Mouse (Mus musculus) granulocyte monocyte progenitor cell, adult 5-6 weeks (primary cell): ENCODE measurements around the gene Large2. TPM values are rescaled to one million over a fixed set of nuclear protein-coding genes. Genes with fewer than 3 reads are reported as not detected.
"Not testable (repeated sequence)": the region's sequence is repeated elsewhere in the genome, so short reads cannot be mapped to it uniquely, and the experiment has no call there.

ENCODE experiments used
- ATAC-seq: replicated peaks from 2 replicates; pipeline ENCODE4 v1.8.0; 2016; ENCODE audit warnings: mild to moderate bottlenecking, moderate TSS enrichment, inconsistent platforms; ENCODE audit not compliant: poor library complexity, severe bottlenecking
- total RNA-seq, 2 experiments: library from RNA; stranded (forward) in 1 of 2; stranded (reverse) in 1 of 2; fragments of 200-712, 200-1000 nt in 1 of 2; fragments of >200 nt in 1 of 2; fragmentation: Nextera tagmentation in 1 of 2; gene quantifications; 2 replicates each; pipeline ENCODE4 v1.2.3; 2014 to 2017

The Large2 gene
- 0.75 and 2.5 TPM in 2 replicates for total RNA-seq (2014; fragmentation: Nextera tagmentation)
- total RNA-seq (2017) = 0.13 TPM in 1 of 2 replicates, not detected in the other

DNA sequence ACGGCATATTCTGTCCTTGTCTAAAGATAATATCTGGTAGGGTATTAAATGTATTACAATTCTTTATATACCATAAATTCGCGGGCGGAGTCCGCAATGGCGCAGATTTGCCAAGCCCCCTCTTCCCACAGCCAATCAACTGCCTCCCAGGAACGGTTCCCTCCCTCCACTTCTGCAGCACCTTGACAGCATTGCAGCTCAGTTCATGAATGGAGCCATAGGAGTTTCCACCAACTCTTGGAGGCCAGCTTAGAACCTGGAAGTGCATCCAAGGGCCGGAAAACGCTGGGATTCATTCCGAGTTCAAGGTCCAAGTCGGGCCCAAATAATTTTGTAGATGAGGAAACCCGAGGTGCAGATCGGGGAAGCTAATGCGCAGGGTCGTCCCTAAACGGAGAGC lies at the start of gene Large2, which contains the start of gene Pex16:
Large2 (minus strand) TSS at position 356 of the 400 bp plus-strand sequence.
Pex16 (plus strand) TSS at position 163 of the 400 bp plus-strand sequence.
- ATAC-seq = peak; percentile 42

DNA sequence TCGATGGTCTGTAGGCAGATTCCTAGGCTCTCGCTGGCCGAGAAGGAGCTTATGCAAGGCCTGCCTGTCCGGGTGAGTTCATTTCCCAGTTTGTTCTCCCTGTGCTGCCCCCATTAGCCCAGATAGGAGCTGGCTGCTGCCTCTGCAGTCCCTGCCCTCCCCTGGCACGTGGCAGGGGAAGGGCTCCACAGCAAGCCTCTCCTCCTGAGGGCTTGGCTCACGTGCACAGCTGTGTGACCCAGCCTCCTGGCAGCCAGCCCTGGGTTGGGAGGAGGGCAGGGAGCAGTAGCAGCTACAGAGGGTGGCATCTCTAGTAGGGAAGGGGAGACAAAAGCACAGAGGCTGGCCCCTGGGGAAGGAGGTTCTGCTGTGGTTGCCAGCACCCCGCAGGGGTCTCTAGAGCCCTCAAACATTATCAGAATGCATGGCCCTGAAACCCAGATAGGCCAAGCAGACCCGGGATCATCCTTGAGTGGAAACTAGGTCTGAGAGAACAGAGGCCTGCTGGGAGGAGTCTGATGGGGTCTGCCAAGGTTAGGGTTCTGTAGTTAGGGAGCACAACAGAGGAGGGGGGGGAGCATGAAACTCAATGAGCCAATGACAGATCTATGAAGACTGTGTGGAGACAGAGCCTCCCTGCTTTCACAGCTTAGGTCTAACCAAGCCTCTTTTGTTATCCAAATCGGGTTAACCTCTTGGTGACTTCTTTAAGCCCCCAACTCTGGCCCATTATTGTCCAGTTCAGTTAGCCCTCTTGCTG lies 49.2 kb upstream of the Large2 start:
- peak; percentile 68 for ATAC-seq

DNA sequence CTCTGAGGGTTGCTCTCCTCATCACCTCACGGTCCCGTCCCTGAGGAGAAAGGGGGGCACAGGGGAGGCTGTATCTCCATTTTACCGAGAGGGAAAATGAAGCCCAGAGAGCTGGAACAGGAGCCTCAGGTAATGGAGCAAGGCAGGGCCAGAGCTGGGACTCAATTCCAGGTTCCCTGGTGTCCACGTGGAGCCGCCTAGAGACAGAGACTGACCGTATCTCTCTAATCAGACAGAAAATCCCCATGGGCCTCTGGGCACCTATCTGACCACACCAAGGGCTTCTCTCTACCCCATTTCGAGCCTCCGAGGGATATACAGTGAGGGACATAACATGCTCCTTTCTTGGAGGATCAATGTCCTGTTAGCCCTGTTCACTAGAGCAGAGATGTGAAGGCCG lies 48.5 kb upstream of the Large2 start:
- ATAC-seq = no peak

DNA sequence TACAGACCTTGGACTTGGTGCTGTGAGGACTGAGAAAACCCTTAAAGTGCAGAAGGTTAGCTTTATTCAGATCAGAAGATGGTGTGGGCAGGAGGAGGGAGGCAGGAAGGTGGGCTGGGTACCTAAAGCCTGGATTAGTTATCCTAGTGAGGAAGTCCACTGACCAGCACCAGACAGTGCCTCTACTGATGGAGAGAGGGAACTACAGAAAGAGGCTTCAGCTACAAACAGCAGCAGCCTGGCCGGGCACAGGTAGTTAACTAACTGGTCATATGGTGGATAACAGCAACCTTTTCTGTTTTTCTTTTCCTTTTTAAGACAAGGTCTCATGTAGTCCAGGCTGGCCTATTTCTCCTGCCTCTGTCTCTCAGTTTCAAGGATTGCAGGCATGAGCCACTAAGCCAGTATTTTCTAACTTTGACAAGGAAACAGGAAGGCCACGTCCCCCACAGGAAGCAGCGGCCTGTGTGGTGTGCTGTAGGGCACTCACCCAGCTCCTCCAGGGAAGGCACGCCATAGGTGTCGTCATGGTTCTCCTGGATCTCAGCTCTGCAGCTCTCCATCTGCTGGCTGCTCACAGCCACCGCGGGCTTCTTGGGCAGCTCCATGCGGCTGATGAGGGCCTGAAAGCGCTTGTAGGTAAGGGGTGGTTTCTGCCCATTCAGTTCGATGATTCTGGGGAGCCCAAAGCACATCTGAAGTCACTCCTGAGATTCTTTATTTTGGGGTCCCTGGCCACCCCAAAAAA lies 47.9 kb upstream of the Large2 start:
- peak; percentile 86 for ATAC-seq

DNA sequence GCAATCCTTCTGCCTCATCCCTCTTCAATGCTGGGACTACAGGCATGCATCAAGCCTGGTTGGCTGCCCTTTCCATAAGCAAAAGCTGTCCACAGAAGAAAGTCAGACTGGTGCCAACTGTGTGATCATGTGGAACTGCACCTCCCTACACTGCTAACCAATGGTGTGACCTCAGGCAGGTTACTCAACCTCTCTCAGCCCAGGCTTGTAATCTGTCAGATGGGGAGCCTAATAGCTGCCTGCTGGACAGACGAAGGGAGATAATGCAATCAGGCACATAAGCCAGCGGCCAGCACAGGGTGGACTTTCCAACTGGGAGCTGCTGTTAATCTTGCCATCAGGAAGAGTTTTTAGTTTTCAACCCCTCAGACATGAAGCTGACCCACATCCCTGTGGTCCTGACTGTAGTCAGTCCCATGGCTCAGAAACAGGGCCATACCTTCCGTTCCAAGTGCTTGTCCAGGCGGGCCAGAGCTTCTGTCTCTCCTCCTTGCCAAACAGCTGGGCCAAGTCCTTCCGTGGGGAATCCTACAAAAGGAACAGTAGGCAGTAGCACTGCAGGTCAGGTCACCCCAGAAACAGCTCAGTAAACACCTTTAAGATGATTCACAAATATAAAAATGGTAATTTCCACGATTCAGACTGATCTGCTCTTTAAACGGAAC lies 47.2 kb upstream of the Large2 start:
- ATAC-seq = no peak

DNA sequence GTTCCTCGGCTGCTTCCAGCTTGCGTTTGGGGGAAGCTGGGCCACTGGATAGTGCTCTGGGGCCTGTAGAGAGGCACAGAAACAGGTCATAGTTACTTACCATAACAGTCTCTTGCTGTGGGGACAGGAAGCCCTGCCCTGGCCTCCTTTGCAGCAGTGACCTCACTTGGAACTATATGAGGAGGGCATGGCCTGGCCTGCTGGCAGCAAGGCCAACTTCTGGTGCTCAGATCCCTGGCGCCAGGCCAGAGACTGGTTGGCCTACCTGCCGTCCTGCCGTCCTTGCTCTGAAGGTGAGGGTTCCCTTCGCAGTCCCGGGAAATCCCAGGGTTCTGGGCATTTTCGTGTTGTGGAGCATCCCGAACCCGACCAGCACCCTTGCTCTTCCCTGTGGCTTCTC lies 37.0 kb upstream of the Large2 start:
- no peak for ATAC-seq

DNA sequence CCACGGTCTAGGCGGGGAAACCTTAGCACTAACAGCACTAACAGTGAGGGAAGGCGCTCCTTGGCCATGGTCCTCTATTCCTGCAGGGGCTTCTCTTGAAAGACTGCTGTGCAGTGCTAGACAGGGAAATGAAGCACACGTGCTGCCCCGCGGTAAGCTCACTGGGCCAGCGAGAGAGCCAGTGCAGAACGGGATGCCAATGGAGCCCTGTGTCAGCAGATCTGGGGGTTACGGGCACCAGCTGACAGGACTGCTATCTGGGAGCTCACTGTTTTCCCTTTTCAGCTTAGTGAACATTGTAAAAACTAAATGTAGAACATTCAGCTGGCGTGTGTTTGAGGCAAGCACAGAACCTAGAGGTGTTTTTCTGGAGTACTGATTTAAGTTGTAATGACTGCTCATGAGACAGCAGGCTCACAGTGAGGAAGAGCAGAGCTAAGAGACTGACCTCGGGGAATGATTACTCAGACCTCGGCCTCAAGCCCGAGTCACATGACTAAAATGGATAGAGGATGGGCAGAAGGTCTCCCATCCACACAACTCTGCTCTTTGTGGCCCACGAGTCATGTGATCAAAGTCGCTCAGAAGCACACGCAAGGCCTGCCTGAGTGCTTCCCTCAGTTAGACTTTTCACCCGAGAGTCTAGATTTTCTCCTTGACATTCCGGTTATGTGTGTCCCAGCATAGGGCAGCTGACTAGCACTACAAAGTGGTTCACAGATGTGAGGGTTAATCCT lies 33.8 kb upstream of the Large2 start:
- ATAC-seq = no peak

DNA sequence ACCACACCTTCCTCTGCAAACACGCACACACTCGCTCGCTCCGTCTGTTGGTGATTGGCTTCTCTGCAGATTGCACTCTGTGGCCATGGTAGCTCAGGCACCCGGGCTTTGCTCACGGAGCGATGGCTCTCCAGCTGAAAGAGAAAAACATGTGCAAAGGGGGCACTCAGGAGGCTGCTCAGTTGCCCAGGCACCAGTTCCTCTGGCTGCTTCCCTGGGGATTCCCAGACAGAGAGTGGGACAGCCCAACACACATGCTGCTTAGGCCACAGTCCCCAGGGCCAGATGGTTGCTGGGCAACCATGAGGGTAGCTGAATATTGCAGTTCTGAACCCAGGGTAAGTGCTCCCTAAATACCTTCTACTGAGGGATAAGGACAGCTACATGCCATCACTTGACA lies 31.0 kb upstream of the Large2 start:
- no peak for ATAC-seq

DNA sequence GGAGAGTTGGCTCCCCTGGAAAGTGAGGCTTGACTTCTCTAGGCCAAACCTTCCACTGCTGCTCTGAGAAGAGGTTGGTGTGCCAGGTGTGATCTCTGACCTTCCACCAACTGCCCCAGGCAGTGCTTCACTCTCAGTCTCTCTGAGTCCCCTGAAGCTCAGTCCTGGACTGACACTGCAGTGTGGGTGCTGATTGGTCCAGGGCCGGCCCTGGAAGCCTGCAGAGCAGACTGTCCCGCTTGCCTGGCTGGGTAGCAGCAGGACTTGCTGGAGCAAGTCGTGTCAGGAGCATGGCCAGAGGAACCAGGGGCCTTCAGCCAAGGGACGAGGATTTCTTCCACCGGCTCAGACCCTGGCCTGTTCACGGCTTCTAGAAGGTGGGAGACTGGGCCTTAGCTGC lies 30.1 kb upstream of the Large2 start:
- no peak for ATAC-seq

DNA sequence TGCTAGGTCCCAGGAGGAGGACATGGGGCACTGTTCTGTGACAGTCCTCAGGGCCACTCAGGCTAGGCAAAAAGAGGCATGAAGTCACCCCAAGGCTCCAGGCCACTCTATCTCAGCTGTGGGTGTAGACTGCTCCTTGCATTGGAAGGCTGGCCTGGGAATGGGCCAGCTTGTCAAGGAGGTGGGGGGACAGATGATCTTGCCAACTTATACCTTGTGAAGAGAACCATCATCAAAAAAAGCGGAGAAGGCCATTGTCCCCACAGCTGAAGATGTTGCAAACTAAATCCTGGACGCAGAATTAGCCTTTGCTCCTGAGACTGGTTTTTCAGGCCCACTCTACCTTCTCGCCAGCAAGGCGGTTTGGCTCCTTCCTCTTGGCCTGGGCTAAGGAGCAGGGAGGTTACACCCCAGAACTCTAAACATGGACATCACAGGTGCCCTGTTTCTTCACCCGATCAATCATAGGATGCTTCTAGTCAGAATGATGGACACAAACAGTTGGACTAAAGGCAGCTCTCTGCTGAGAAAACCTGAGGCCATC lies 29.2 kb upstream of the Large2 start:
- ATAC-seq = no peak

DNA sequence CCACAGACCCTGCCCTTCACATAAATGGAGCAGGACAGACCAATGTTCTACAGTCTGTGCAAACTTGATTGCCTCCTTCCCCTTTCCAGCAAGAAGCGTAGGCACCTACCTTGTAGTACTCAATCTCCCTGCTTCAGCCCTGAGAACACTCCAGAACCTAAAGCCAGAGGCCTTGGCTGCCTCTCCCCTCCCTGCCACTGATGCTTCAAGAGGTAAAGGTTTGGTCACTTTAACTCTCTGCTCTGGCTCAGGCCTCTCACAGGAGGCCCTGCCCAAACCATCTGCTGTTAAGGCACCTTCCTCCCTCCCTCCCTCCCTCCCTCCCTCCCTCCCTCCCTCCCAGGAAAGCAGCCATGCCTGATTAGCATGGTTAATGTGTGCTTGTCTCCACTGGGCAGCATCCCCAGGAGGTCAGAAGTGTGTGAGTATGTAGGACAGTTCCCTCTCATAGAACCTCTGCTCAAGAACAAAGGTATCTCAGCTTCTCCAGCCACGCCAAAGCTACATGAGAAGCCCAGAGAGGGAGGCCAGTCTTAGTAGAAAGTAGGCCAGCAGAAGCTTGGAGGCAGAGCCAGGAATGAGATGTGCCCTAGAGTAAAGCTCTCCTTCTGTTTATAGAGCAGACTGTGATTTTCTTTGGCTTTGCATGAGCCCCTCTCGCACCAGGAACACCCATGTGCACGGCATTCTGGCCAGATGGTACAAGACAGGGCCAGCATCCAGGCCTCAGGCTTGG lies 28.1 kb upstream of the Large2 start:
- no peak for ATAC-seq

DNA sequence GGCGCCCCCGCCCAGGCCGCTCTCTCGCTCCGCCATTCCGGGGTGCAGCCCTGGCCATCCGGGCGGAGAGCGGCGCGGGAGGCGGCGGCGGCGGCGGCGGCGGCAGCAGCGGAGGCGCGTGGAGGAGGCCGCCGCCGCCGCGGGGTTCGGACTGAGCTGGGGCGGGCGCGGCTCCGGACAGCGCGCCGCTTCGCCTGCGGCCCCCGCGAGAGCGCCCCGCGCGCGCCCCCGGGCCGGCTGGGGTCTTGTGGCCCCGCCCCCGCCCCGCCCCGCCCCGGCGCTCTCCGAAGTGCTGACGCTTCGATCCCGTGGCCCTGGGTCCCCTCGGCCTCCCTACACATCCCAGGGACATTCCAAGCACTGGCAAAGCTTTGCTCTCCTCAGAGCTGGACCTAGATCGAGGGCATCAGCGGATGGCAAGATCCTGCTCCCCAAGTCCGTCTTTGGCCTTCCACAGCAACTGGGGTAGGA lies 26.5 kb upstream of the Large2 start, which contains the start of gene Mapk8ip1:
Mapk8ip1 (minus strand) TSS at position 173 of the 471 bp plus-strand sequence.
- peak; percentile 48 for ATAC-seq

DNA sequence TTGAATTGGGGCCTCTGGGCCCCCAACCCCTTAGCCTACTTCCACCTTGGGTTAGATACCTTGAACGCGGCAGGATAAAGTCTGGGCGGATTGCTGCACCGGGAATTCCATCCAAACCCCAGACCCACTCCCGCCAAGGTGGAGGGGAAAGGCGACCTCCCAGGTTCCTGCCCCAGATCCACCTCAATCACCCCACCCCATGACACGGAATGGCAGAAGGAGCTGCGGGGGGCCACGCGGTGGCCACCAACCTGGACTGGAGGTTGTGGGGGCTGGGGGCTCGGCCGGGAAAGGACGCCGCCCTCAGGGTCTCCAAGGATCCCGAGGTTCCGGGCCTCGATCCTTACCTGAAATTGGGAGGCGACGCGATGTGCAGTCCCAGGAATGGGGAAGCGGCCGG lies 26.0 kb upstream of the Large2 start:
- ATAC-seq = peak; percentile 4; the same call in 1 of the 2 replicates

DNA sequence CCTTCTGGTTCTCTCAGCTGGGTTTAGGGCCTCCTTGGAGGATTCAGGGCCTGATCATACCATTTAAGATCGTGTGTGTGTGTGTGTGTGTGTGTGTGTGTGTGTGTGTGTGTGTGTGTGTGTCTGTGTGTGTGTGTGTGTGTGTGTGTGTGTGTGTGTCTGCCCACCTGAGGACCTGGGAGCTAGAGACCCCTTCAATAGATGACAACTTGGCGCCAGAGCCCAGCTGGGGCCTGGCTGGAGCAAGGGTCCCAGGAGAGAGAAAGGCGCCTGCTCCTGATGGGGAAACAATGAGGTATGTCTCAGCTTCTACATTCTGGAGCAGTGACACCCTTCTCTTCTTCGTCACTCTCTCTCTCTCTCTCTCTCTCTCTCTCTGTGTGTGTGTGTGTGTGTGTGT lies 25.2 kb upstream of the Large2 start:
- not testable (repeated sequence) for ATAC-seq

DNA sequence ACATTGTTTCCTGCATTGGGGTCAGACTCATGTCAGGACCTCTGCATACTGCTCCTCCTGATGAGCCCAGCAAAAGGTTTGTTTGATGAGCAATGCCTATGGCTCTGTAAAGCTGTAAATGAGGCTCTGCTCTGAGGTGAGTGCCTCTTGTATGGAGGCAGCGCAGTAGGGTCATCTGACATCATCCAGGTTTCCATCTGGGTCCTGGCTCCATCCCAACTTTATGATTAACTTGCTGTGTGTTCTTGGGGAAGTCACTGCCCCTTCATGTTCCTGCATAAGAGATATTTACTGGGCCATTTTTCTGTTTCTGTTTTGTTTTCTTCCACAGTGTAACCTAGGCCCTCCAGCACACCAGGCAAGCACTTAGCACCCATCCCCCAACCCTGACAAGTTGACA lies 22.8 kb upstream of the Large2 start:
- ATAC-seq = no peak

DNA sequence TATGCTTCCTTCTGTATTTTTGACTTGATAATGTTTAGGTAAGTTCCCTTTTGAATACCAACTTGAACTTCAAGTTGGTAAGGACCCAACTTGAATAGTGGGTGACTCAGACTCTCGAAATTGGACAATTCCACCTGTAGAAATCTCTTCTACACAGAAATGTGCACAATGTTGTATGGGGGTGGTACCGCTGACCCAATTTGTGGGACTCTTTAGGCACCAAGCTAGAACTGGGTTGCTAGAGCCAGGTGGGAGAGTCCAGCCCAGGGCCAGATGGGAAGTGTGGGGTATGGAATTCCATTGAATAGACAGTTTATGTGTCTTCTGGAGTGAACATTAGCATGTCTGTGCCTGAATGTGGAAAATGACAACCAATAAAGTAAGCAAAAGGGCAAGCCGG lies 20.9 kb upstream of the Large2 start:
- ATAC-seq = no peak

DNA sequence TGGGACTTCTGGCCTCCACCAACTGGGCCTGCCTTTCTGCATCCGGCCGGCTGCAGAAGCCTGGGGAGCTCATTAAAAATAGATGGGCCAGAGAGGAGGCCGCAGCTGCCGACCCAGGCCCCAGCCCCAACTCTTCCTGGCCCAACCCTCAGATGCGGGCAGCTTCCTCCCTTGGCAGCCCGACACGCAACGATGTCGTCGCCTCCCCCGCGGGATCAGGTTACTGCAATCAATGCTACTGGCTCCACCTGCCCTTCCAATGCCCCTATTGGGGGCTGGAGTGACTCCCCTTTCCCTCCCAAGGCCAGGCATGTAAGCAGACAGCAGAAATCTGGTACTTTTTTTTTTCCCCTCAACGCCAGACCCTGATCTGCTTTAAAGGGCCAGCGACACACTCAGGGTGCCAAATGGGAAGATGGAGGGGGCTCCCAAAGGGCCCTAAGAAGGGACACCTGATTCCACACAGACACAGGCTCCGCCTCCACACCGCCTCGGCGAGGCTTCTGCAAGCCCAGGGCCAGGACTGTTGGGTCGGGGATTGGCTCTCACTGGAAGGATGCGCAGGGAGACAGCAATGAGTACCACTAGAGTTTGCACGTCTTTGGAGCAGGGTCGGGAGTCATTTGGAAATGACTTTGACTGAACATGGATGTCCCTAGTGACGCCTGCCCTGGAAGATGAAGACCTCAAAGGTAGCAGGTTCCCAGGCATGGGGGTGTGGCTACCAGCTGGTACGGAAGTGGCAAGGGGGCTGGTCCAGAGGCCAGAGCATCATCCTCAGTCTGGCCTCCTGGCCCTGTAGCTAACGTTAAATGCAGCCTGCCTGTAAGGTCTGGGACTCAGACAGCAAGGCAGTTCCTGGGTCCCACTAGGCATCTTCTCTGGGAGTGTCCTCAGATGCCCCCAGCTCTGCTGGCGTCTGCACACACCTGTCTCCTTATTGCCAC lies 17.9 kb upstream of the Large2 start:
- ATAC-seq = no peak

DNA sequence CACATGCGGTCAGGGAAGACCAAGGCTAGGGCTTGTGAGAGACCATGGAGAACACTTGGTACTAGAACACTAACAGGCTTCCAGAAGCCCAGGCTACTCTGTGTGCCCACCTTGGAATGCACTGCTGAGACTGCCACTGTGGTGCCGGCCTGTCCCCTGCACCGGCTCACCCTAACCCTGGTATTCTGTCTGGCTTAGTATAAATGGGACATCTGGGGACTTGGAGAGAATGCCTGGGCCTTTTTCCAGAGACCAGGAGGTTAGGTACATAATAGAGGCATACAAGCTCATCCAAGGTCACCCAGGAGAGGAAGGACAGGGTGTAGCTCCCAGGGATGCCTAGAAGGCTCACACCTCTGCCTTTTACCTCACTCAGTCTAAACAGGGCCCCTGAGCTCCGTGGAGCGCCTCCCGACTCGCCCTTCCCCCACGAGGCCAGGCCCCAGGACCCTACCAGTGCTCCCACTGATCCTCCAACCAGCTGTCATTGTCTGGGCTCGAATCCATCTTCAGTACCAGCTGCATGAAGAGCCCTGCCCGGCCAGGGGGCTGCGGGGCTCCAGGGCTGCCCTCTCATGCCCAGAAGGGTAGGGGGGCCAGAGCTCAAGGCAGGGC lies 17.1 kb upstream of the Large2 start:
- no peak for ATAC-seq
